Comparison of ENCODE assay signal across 11 mouse cellular contexts in genomic region chr1:162293732-162294571, GRCm38 (mm10).
DNase-seq lines count a peak whose midpoint lies in the region; ATAC-seq and TF ChIP-seq lines count a peak whose summit lies in the region.
"Had no signal": no experiment of that assay in that cellular context is flagged by ENCODE, and none has a peak within 500 bp of the region (broad histone marks: within the 10 kb centered on the region; RNA-seq: fewer than 3 reads in every experiment).

No protein-coding gene starts in this region.

- ATAC-seq in heart, embryonic 16.5 days (replicated peaks; ENCODE audit: extremely low read depth, insufficient read depth, low FRiP score), result 0 out of 2 replicates have a peak, but pooled peaks have one; percentile 31
- ATAC-seq in heart, embryonic 11.5 days (replicated peaks; ENCODE audit: insufficient number of reproducible peaks, low FRiP score, low TSS enrichment), result no peak
- ATAC-seq in limb, embryonic 12.5 days (ENCODE audit: insufficient number of reproducible peaks, insufficient read depth, low FRiP score, low TSS enrichment, low read depth), result 0 out of 2 replicates have a peak, but pooled peaks have one; percentile 56
- ATAC-seq in forebrain, postnatal 0 days, result 0 out of 2 replicates have a peak, but pooled peaks have one; percentile 10

- H3K9ac ChIP-seq in heart, embryonic 16.5 days (ENCODE audit: low read length), result no peak overlapping the region
- H3K9ac ChIP-seq in heart, embryonic 11.5 days (ENCODE audit: low read depth, low read length), result no peak overlapping the region
- H3K9ac ChIP-seq in limb, embryonic 12.5 days (replicated peaks), result no peak overlapping the region
- H3K9ac ChIP-seq in forebrain, postnatal 0 days, result no peak overlapping the region
- H3K9ac ChIP-seq: liver, embryonic 13.5 days had no signal

- no peak for TF ChIP-seq POLR2A in brain, embryonic 14.5 days (IDR thresholded peaks at IDR 0.05; ENCODE audit: borderline replicate concordance, extremely low read depth, insufficient read depth, insufficient read length, poor library complexity, severe bottlenecking)

- H3K4me2 ChIP-seq in heart, embryonic 16.5 days (ENCODE audit: low read depth, low read length), result no peak overlapping the region
- H3K4me2 ChIP-seq in heart, embryonic 11.5 days, result no peak overlapping the region
- H3K4me2 ChIP-seq in limb, embryonic 12.5 days, result no peak overlapping the region
- H3K4me2 ChIP-seq in forebrain, postnatal 0 days (ENCODE audit: low read depth), result no peak overlapping the region
- H3K4me2 ChIP-seq: liver, embryonic 13.5 days; midbrain, embryonic 11.5 days had no signal

- peaks cover 5% of the 10 kb centered on the region for H3K4me1 ChIP-seq in heart, embryonic 16.5 days (ENCODE audit: control insufficient read depth, insufficient read depth, low read length)
- no peaks in the 10 kb centered on the region for H3K4me1 ChIP-seq in heart, embryonic 11.5 days (ENCODE audit: control insufficient read depth, insufficient read depth, low read length)
- H3K4me1 ChIP-seq in limb, embryonic 12.5 days (replicated peaks), result peaks cover 18% of the 10 kb centered on the region
- H3K4me1 ChIP-seq in limb, embryonic 10.5 days, result no peaks in the 10 kb centered on the region
- H3K4me1 ChIP-seq in forebrain, postnatal 0 days (ENCODE audit: insufficient read depth), result no peaks in the 10 kb centered on the region
- H3K4me1 ChIP-seq: liver, embryonic 13.5 days had no signal

- TF ChIP-seq CTCF in brain, embryonic 14.5 days (IDR thresholded peaks at IDR 0.05; ENCODE audit: borderline replicate concordance, extremely low read depth, insufficient read depth, insufficient read length), result no peak
- TF ChIP-seq CTCF in forebrain, postnatal 0 days (IDR thresholded peaks at IDR 0.05; ENCODE audit: low read depth), result no peak

- H3K4me3 ChIP-seq in heart, embryonic 16.5 days (ENCODE audit: low read length), result no peak overlapping the region
- no peak overlapping the region for H3K4me3 ChIP-seq in heart, embryonic 11.5 days (ENCODE audit: low read depth, low read length)
- no peak overlapping the region for H3K4me3 ChIP-seq in limb, embryonic 12.5 days (replicated peaks)
- no peak overlapping the region for H3K4me3 ChIP-seq in limb, embryonic 10.5 days
- no peak overlapping the region for H3K4me3 ChIP-seq in forebrain, postnatal 0 days (ENCODE audit: low read depth, low read length)
- H3K4me3 ChIP-seq: liver, embryonic 13.5 days had no signal

- DNase-seq in limb, embryonic 10.5 days (ENCODE audit: low spot score), result no peak
- peak; percentile 69 for DNase-seq in brain, embryonic 14.5 days (ENCODE audit: low read depth)
- DNase-seq in forebrain, postnatal 0 days, result peak; percentile 40
- no peak for DNase-seq in urinary bladder, postnatal 14 days (ENCODE audit: low spot score)
- no peak for DNase-seq in natural killer cell, adult 2 months (ENCODE audit: low spot score in 2 of 2)
- DNase-seq: kidney, adult 9 months; liver, embryonic 13.5 days had no signal

- WGBS in heart, embryonic 16.5 days, result 41% methylated on average over 4 of the region's 4 CpGs
- 74% methylated on average over 4 of the region's 4 CpGs for WGBS in heart, embryonic 11.5 days (ENCODE audit: insufficient replicate concordance)
- WGBS in limb, embryonic 12.5 days, result 51% methylated on average over 4 of the region's 4 CpGs
- WGBS in limb, embryonic 10.5 days, result 87% methylated on average over 4 of the region's 4 CpGs
- 32% methylated on average over 4 of the region's 4 CpGs for WGBS in forebrain, postnatal 0 days

- no peaks in the 10 kb centered on the region for H3K36me3 ChIP-seq in heart, embryonic 16.5 days (ENCODE audit: control insufficient read depth, insufficient read depth)
- no peaks in the 10 kb centered on the region for H3K36me3 ChIP-seq in heart, embryonic 11.5 days (ENCODE audit: control insufficient read depth, insufficient read depth, low read length)
- H3K36me3 ChIP-seq in limb, embryonic 12.5 days, result no peaks in the 10 kb centered on the region
- no peaks in the 10 kb centered on the region for H3K36me3 ChIP-seq in limb, embryonic 10.5 days
- no peaks in the 10 kb centered on the region for H3K36me3 ChIP-seq in forebrain, postnatal 0 days (ENCODE audit: insufficient read depth)
- H3K36me3 ChIP-seq: liver, embryonic 13.5 days had no signal

- H3K27ac ChIP-seq in heart, embryonic 16.5 days (ENCODE audit: low read length), result peak overlapping the region; percentile 57
- no peak overlapping the region for H3K27ac ChIP-seq in heart, embryonic 11.5 days (ENCODE audit: low read depth, low read length)
- H3K27ac ChIP-seq in limb, embryonic 12.5 days, result peak overlapping the region; percentile 82
- H3K27ac ChIP-seq in limb, embryonic 10.5 days, result no peak overlapping the region
- no peak overlapping the region for H3K27ac ChIP-seq in forebrain, postnatal 0 days (ENCODE audit: low read depth, low read length)
- H3K27ac ChIP-seq: liver, embryonic 13.5 days had no signal

- no peaks in the 10 kb centered on the region for H3K27me3 ChIP-seq in heart, embryonic 16.5 days (ENCODE audit: control insufficient read depth, insufficient read depth, low read length)
- no peaks in the 10 kb centered on the region for H3K27me3 ChIP-seq in heart, embryonic 11.5 days (ENCODE audit: control insufficient read depth, insufficient read depth, low read length)
- no peaks in the 10 kb centered on the region for H3K27me3 ChIP-seq in limb, embryonic 12.5 days
- no peaks in the 10 kb centered on the region for H3K27me3 ChIP-seq in limb, embryonic 10.5 days (ENCODE audit: low read depth, poor library complexity, severe bottlenecking)
- H3K27me3 ChIP-seq in forebrain, postnatal 0 days (ENCODE audit: insufficient read depth, low read length), result no peaks in the 10 kb centered on the region
- H3K27me3 ChIP-seq: liver, embryonic 13.5 days had no signal

- no peaks in the 10 kb centered on the region for H3K9me3 ChIP-seq in heart, embryonic 16.5 days (replicated peaks; ENCODE audit: control insufficient read depth, low read length)
- H3K9me3 ChIP-seq in heart, embryonic 11.5 days (replicated peaks; ENCODE audit: control insufficient read depth, low read length), result no peaks in the 10 kb centered on the region
- no peaks in the 10 kb centered on the region for H3K9me3 ChIP-seq in limb, embryonic 12.5 days
- H3K9me3 ChIP-seq in limb, embryonic 10.5 days (replicated peaks), result no peaks in the 10 kb centered on the region
- no peaks in the 10 kb centered on the region for H3K9me3 ChIP-seq in forebrain, postnatal 0 days (ENCODE audit: low read length)
- H3K9me3 ChIP-seq: liver, embryonic 13.5 days had no signal

Comparison
In these comparisons a context has a peak if more than half of its experiments do, and no peak if none do; other contexts are left out.
1. H3K27ac ChIP-seq: peak in heart, embryonic 16.5 days (single experiment) and limb, embryonic 12.5 days (single experiment); none in heart, embryonic 11.5 days (single experiment), limb, embryonic 10.5 days (single experiment) and forebrain, postnatal 0 days (single experiment).
2. DNase-seq: peak in brain, embryonic 14.5 days (single experiment) and forebrain, postnatal 0 days (single experiment); none in limb, embryonic 10.5 days (single experiment), urinary bladder, postnatal 14 days (single experiment) and natural killer cell, adult 2 months (0 of 2).